Mouse (Mus musculus) urinary bladder, postnatal 0 days (tissue): ENCODE data around the gene Sirpb1c. TPM values are rescaled to one million over a fixed set of nuclear protein-coding genes. Genes with fewer than 3 reads are reported as not detected.

ENCODE experiments used
- polyA plus RNA-seq: library from polyadenylated mRNA; unstranded; fragments of >200 nt; fragmentation: Nextera tagmentation; extraction: Ambion mirVana; gene quantifications from 2 replicates; pipeline ENCODE4 v1.2.1, GENCODE M21; 2015

Sirpb1c gene
- 0.41 and 1.5 TPM in 2 replicates for polyA plus RNA-seq

DNA sequence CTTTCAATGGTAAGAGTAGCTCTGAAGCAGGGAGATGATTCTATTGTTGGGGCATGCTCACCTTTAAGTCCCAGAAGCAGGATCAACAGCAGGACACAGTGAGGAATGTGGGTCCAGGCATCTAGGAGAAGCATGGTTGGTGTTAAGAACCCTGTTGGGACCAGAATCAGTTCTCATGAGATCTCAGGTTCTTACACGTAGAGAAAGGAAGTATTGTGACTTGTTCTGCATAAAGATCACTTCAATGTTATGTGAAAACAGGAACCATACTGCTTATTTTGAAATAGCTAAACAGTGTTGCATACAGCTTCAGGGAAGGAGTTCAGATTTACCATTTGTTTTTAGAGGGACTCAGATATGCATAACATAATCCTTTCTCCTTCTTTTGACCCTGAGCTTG lies at the start of gene Sirpb1c:
Gene Sirpb1c (minus strand): TSS at position 249 of the 400 bp plus-strand sequence.

Other genes starting within 250 kb of the Sirpb1c start
- gene Gm5150, start 157.9 kb upstream of the Sirpb1c start, polyA plus RNA-seq: 0.68 TPM in 1 of 2 replicates, not detected in the other